Mouse (Mus musculus) E14TG2a.4 (cell line): ENCODE results near the gene Smyd3.

Source experiments
- CTCF ChIP-seq: conservative IDR thresholded peaks from 2 replicates; pipeline ENCODE4 v1.5.1; 2014; ENCODE audit warnings: low read length
- NANOG ChIP-seq: IDR thresholded peaks from 2 replicates; pipeline ENCODE4 v1.6.1; 2014; ENCODE audit warnings: borderline replicate concordance, low read length, mixed read lengths
- POU5F1 ChIP-seq: IDR thresholded peaks from 2 replicates; pipeline ENCODE4 v1.6.1; 2014; ENCODE audit warnings: low read length, borderline replicate concordance

DNA sequence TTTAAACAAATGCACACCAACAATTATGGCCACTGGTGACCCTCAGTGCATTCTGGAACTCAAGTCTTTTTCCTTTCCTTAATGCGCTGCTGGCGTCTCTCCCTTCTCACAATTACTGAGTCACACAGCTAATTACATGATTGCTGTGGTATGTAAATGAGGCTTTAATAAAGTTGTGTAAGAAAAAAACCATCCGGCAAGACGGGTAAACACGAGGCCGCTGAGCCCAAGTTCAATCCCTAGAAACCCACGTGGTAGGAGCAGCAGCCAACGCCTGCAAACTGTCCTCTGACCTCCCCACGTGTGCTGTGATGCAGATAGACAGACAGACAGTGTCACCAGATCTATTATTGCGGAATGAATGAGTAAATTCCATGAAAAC, 58.9 kb downstream of the Smyd3 start:
- TF ChIP-seq CTCF: no peak
- no peak for TF ChIP-seq NANOG
- no peak for TF ChIP-seq POU5F1
